Mouse (Mus musculus) embryo, embryonic 10.5 days (tissue): ENCODE measurements around the gene Tmem63b.

Source experiments
- DNase-seq: peaks from one replicate; pipeline ENCODE4 v3.0.0-alpha.2; 2015; ENCODE audit warnings: low spot score

Tmem63b gene

DNA sequence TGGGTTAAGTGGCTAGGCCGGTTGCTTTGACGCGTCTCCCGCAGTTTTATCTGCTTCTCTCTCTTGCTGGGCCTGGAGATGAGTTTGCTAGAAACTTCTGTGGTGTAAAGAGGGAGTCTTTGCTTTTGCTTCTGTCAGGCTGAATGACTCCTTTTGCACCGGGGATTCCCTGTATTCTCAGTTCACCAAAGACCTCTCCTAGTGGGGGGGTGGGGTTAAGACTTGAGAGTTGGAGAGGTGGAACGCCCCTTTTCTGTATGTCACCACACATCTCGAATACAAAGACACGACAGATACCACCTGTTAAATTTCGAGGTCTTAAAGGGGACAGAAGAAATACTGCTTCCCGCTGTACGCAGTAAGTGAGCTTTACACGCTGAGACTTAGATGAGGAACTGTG lies at the start of gene Tmem63b:
TSS of gene Tmem63b (minus strand) at position 190 of the 400 bp plus-strand sequence.
- peak; percentile 62 for DNase-seq

DNA sequence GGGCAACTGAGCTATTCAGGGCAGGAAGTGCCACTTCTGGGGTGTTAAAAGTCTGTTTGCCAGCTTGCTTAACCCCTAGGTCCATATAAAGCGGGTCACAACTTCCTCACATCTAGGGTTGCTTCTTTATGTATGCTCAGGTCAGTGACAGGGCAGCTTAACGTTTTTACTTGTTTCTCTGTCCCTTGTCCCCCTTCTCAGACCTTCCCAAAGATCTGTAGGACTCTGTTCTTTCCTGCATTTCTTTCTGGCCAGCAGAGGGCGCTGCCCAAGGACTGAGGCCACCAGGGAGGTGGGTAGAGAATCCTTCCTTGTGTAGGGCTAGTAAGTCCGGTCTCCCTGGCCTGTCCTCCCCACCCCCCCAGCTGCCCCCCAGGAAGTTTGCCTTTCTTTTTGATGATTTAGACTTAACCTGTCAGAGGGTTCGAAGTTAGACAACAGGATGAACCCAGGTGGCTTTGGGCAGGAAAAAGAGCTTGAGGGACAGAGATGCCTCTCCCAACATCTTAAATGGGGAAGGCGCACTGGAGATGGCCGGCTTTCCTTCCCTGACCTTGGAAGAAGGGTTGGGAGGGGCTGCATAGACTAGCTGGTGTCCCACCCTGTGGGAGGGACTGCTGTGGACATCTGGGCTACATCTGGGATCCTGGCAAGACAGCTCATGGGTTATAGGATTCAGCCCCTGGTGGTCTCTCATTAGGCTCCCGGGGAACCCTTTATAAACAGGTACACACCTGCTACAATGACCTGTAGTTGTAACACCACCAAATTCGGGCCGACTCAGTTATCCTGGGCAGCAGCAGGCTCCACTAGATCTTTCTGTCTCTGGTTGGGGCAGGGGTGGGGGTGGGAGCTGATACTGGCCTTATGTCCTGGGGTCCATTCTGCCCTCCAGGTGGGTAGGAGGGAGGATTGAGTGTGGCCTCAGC lies 48.9 kb upstream of the Tmem63b start:
- DNase-seq = peak; percentile 93

- DNase-seq = no peak
Measured at GRCm38 (mm10) chr17:45734881-45735280, 48.2 kb upstream of the Tmem63b start.

GRCm38 (mm10) chr17:45734333-45734732 lies 47.6 kb upstream of the Tmem63b start:
- DNase-seq = no peak

- peak; percentile 53 for DNase-seq
Measured at GRCm38 (mm10) chr17:45733735-45734301, 47.1 kb upstream of the Tmem63b start, which contains the start of gene 1600014C23Rik. Gene 1600014C23Rik (minus strand): TSS chr17:45733844.

DNA sequence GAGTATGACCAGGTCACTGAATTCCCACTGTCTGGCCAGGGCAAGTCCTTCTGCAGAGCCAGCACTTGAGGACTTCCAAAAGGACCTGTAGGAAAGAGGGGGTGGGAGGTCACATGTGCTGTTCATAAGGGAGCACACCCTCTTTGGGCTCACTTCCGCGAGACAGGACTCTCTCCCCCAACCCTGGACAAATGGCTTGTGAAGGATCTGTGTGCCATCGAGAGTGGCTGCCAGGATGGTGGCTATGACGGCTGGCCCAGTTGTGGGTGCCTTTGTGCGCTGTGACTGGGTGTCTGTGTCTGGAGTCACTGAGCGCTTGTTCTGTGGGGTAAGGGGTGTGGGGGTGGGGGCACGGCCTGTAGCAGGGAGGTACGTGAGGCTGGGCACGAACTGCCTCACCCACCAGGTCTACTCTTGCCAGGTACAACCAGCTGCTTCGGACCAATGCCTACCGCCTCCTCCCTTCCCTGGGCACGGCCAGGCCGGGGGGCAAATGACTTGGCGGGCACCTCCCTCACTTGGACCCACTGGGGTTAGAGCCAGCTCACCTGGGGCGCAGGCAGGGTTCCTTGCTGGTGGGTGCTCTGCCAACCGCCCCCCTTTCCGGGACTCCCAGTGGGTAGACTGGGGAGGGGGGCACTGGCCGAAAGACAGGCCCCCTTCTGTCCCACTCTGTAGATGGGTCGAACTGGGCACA lies 46.5 kb upstream of the Tmem63b start:
- DNase-seq = no peak

GRCm38 (mm10) chr17:45731172-45731864 lies 44.6 kb upstream of the Tmem63b start:
- DNase-seq = peak; percentile 94

- no peak for DNase-seq
Measured at GRCm38 (mm10) chr17:45730696-45731095, 44.0 kb upstream of the Tmem63b start.

DNA sequence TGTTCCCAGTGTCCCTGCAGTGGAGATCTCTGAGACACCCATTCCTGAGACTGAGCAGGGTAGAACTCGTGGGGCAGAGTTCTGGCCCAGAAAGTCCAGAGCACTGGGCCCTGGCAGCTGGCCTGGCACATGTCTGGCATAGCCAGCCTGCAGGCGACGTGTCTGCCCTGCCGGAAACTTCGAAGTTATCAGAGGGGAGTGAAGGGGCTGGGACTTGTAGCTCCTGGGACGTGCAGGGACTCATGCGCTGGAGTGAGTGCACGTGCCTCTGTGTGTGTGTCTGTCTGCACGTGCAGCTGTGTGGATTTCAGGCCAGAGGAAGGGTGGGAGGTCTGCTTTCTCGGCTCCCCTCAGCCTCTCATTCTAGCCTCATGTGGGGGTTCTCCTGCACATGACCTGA lies 42.7 kb upstream of the Tmem63b start:
- DNase-seq = no peak

DNA sequence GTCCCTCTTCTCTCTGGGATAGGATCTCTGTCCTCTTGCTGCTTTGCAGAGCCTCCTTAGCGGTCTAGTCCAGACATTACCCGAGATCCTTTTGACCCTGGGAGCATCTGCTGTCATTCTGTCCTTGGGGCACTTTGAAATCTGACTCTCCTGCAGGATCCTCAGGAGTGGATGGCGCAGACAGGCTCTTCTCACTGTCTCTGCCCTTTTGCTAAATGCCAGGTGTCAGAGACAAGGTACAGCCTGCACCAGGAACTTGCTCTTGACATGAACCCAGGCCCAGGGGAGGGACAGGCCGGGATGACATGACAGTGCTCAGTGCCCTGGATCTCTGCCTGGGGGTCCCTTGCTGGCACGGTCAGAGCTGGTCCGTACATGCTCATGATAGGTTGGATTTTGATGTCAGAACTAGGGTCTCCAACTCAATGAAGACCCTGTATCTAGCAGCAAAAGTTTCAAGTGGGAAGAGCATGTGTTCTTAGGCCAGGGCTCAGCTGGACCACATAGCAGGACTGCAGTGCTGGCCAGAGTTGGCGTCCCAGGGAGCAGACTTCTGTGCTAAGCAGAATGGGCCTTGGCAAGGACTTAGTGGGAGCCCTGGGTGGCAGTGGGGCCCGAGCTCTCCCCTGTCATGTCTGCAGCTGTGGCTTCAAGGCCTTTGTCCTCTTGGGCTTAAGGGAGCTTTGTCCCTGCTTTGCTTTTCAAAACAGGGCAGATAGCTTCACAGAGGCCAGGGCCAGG lies 41.4 kb upstream of the Tmem63b start:
- DNase-seq = no peak

DNA sequence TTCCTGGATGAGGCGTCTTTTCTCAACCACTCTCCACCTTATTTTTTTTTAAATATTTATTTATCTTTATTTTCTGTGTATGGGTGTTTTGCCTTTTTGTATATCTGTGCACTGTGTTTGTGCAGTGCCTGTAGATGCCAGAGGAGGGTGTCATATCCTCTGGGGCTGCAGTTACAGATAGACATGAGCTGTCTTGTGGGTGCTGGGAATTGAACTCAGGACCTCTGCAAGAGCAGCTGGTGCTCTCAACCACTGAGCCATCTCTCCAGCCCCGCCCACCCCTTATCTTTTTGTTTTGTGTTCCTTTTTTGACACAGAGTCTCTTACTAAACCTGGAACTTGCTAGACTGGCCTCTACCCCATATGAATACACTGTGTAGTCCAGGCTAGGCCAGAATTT lies 40.8 kb upstream of the Tmem63b start:
- no peak for DNase-seq

DNA sequence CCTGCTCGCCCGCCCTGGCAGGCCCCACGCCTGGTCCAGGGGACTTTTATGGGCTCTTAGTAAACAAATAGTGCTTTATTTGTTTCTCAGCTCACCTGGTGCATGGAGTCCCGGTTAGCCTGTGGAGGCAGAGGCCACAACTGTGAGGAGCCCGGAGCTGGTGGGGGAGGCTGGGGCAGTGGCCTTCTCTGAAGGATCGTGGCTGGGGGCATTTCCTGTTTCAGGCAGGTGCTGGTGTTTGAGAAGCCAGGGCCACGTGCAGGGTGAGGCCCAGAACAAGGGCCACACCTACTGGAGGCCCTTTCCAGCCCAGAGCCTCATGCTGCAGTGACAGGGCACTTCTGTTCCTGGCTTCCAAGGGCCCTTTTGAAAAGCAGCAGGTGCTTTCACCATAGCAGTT lies 39.5 kb upstream of the Tmem63b start:
- no peak for DNase-seq

DNA sequence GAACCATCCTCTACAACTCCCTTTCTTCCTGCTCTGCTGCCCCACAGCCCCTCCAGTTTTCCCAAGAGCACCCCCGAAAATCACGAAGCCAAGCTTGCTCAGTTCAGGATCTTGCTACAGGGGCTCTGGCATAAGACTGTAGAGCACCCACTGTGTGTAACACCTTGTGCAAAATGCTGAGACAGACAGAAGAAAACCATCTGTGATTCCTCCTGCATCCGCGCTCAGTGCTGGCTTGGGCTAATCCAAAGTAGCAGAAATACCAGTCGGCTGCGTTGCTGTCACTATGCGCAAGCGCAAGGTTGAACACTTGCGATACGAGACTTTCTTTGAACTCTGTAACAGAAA lies 37.8 kb upstream of the Tmem63b start:
- no peak for DNase-seq

- DNase-seq = peak; percentile 96
Measured at GRCm38 (mm10) chr17:45723732-45724573, 37.2 kb upstream of the Tmem63b start.

- peak; percentile 79 for DNase-seq
Measured at GRCm38 (mm10) chr17:45718323-45718722, 31.6 kb upstream of the Tmem63b start.

DNA sequence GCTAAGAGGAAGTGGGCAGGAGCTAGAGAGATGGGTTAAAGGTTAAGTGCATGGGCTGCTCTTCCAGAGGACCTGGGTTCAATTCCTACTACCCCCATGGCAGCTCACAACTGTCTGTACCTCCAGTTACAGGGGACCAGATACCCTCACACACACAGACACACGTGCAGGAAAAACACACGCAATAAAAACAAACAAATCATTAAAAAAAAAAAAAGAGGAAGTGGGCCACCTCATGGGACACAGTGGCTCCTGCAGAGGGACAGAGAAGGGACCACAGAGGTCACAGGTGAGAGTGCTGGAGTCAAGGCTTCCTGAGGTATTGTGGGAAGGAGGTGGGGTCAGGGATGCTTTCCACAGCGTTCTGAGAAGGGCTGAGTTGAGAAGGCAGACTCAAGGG lies 24.8 kb upstream of the Tmem63b start:
- no peak for DNase-seq

DNA sequence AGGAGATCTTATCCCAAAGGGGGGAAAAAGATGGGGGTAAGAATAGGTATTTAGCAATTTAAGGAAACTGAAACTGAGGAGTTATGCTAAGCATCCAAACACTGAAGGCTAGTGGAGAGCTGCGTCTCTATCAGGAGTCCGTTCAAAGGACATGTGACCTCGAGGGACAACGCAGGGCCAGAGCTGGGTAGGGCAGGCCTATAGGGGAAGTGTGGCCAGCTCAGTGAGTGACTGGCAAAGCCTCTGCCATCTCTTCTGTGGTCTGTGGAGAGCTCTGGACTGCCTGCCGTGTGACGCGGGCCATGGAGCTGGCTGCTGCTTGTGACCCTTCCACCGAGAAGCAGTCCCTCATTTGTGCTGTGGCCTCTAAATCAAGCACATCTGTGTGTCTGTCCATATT lies 23.7 kb upstream of the Tmem63b start:
- no peak for DNase-seq

GRCm38 (mm10) chr17:45709829-45710228 lies 23.1 kb upstream of the Tmem63b start:
- no peak for DNase-seq

GRCm38 (mm10) chr17:45708179-45708578 lies 21.5 kb upstream of the Tmem63b start:
- DNase-seq = no peak

- DNase-seq = peak; percentile 42
Measured at GRCm38 (mm10) chr17:45707376-45707775, 20.7 kb upstream of the Tmem63b start.

- no peak for DNase-seq
Measured at GRCm38 (mm10) chr17:45706796-45707195, 20.1 kb upstream of the Tmem63b start.
